Mouse (Mus musculus) spleen, adult 2 months (tissue): ENCODE measurements around the gene Ddx5. TPM values are rescaled to one million over a fixed set of nuclear protein-coding genes. Genes with fewer than 3 reads are reported as not detected.
"Not testable (repeated sequence)": the region's sequence is repeated elsewhere in the genome, so short reads cannot be mapped to it uniquely, and the experiment has no call there.

Experiments used
- DNase-seq, 2 experiments: peaks; one replicate each; pipeline versions ENCODE4 v3.0.0 to v3.0.0-alpha.2; 2012 to 2021; ENCODE audit warnings: low spot score in 2 of 2, low read depth in 1 of 2
- H3K27ac ChIP-seq: fragments of 200-500 bp; 2 replicates; pipeline ENCODE4 v1.5.1; 2012; ENCODE audit warnings: low read length, inconsistent platforms; ENCODE audit not compliant: insufficient read depth
- H3K27me3 ChIP-seq: fragments of 200-500 bp; 2 replicates; pipeline ENCODE4 v1.6.1; 2012; ENCODE audit warnings: mild to moderate bottlenecking, moderate library complexity, low read length, inconsistent platforms; ENCODE audit not compliant: control insufficient read depth, insufficient read depth
- H3K36me3 ChIP-seq: fragments of 200-500 bp; 2 replicates; pipeline ENCODE4 v1.6.1; 2012; ENCODE audit warnings: mild to moderate bottlenecking, low read length, inconsistent platforms; ENCODE audit not compliant: control insufficient read depth, insufficient read depth
- H3K4me1 ChIP-seq: fragments of 200-500 bp; 2 replicates; pipeline ENCODE4 v1.6.1; 2011; ENCODE audit warnings: inconsistent platforms; ENCODE audit not compliant: control insufficient read depth, insufficient read depth, insufficient read length
- H3K4me3 ChIP-seq: fragments of 200-500 bp; 2 replicates; pipeline ENCODE4 v1.5.1; 2011; ENCODE audit warnings: mild to moderate bottlenecking, inconsistent platforms; ENCODE audit not compliant: insufficient read depth, insufficient read length; ENCODE audit errors: extremely low read depth
- CTCF ChIP-seq: fragments of 200-500 bp; IDR thresholded peaks from 2 replicates; pipeline ENCODE4 v1.5.1; 2011; ENCODE audit warnings: mild to moderate bottlenecking, inconsistent platforms; ENCODE audit not compliant: insufficient read depth, insufficient read length, insufficient replicate concordance; ENCODE audit errors: extremely low read depth
- POLR2A ChIP-seq: fragments of 200-500 bp; IDR thresholded peaks from 2 replicates; pipeline ENCODE4 v1.6.1; 2011; ENCODE audit warnings: low read depth, low read length, inconsistent platforms
- WGBS: fragments of 180-500 bp; shearing (Covaris S2); methylation state at CpG from one replicate; pipeline ENCODE4 v1.1.7; 2018; 5-methylcytosine and 5-hydroxymethylcytosine counted together
- polyA plus RNA-seq: library from polyadenylated mRNA; depleted of rRNA; stranded (reverse); fragments of >200 nt; gene quantifications from 2 replicates; pipeline ENCODE4 v1.2.3, GENCODE M21; 2012; rRNA removed

The Ddx5 gene
- polyA plus RNA-seq, 1 experiment, result 672 TPM

GRCm38 (mm10) chr11:106741232-106741631 lies 47.8 kb downstream of the Ddx5 start:
- WGBS, result 76% methylated on average over 6 of the region's 6 CpGs
- no peaks in the 10 kb centered on the region for H3K27me3 ChIP-seq
- no peak for TF ChIP-seq POLR2A
- TF ChIP-seq CTCF, result no peak
- H3K4me1 ChIP-seq, result peaks cover 4% of the 10 kb centered on the region; the same call in 1 of the 2 replicates
- H3K36me3 ChIP-seq, result peaks cover 8% of the 10 kb centered on the region
- H3K4me3 ChIP-seq, result no peak overlapping the region
- DNase-seq, result no peak
- H3K27ac ChIP-seq, result no peak overlapping the region

DNA sequence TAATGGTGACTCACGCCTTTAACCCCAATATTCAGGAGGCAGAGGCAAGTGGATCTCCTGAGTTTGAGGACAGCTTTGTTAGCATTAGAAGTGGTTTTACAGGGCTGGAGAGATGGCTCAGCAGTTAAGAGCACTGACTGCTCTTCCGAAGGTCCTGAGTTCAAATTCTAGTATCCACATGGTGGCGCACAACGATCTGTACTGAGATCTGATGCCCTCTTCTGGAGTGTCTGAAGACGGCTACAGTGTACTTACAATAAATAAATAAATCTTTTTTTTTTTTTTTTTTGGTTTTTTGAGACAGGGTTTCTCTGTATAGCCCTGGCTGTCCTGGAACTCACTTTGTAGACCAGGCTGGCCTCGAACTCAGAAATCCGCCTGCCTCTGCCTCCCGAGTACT lies 48.3 kb downstream of the Ddx5 start:
- DNase-seq, H3K36me3 ChIP-seq, H3K27me3 ChIP-seq, H3K27ac ChIP-seq, H3K4me3 ChIP-seq, H3K4me1 ChIP-seq: not testable (repeated sequence)
- WGBS, result 86% methylated on average over 5 of the region's 8 CpGs

- 97% methylated on average over 2 of the region's 2 CpGs for WGBS
- Histone ChIP-seq H3K36me3 (peaks cover 7% of the 10 kb centered on the region), H3K27me3 (no peaks in the 10 kb centered on the region), H3K4me1 (peaks cover 2% of the 10 kb centered on the region; the same call in 1 of the 2 replicates), H3K4me3 (no peak overlapping the region), H3K27ac (no peak overlapping the region)
- no peak for TF ChIP-seq POLR2A
- no peak for TF ChIP-seq CTCF
- no peak for DNase-seq
Measured at GRCm38 (mm10) chr11:106739116-106739515, 49.9 kb downstream of the Ddx5 start.

DNA sequence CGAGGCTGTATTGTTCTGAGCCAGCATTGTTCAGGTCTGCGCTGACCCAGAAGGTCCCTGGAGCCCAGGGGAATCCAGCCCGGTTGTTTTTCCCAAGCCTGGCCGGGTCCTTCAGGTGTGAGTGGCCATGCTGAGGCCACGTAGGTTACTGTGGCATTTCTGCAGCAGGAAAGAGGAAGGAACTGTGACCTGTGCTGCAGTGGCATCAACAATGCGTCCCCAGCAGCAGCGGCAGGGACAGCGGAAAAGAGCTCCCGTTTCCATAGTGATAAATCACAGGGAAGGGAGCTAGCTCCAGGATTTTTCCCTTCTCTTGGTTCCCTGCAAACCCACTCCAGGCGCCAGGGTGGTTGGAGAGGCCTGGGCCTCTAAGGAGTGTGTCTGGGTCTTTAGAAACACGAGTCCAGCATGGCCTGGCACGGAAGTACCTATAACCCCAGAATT lies 51.8 kb downstream of the Ddx5 start:
- no peak overlapping the region for H3K4me3 ChIP-seq
- 64% methylated on average over 12 of the region's 12 CpGs for WGBS
- TF ChIP-seq POLR2A, result no peak
- TF ChIP-seq CTCF, result no peak
- peak overlapping the region; percentile 40 for H3K27ac ChIP-seq
- DNase-seq, result no peak
- peaks cover 2% of the 10 kb centered on the region; the same call in 1 of the 2 replicates for H3K4me1 ChIP-seq
- peaks cover 8% of the 10 kb centered on the region for H3K36me3 ChIP-seq
- no peaks in the 10 kb centered on the region for H3K27me3 ChIP-seq

- DNase-seq, result no peak
- Histone ChIP-seq H3K4me3 (no peak overlapping the region), H3K27ac (peak overlapping the region; percentile 40), H3K4me1 (peaks cover 2% of the 10 kb centered on the region; the same call in 1 of the 2 replicates), H3K36me3 (peaks cover 8% of the 10 kb centered on the region), H3K27me3 (no peaks in the 10 kb centered on the region)
- no peak for TF ChIP-seq POLR2A
- no peak for TF ChIP-seq CTCF
- WGBS, result 79% methylated on average over 3 of the region's 3 CpGs
Measured at GRCm38 (mm10) chr11:106736614-106737013, 52.4 kb downstream of the Ddx5 start.

DNA sequence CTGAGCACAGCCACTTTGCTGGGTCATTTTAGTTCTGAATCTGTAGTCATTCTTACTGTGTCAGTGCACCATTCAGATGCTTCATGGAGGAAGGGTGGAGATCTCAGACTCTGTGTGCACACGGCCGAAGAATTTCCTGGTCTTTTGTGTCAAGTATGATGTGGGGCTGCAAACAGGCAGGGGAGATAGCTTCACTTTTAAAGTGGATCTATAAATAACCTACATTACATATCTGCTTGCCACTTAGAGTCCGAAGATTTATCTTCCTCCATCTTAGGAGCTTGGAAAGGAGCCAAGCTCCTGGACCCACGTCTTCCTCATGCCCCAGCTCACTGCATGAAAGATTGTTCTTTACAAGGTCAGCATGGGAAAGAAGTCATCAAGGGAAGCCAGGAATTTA lies 58.3 kb downstream of the Ddx5 start:
- Histone ChIP-seq H3K4me3 (no peak overlapping the region), H3K36me3 (peaks cover 17% of the 10 kb centered on the region), H3K27me3 (no peaks in the 10 kb centered on the region), H3K4me1 (no peaks in the 10 kb centered on the region), H3K27ac (no peak overlapping the region)
- WGBS, result 79% methylated on average over 4 of the region's 4 CpGs
- no peak for DNase-seq
- TF ChIP-seq CTCF, result no peak
- no peak for TF ChIP-seq POLR2A

Other genes with a start within 250 kb of the Ddx5 start
- gene Tex2, start 175.8 kb downstream of the Ddx5 start, polyA plus RNA-seq, result 5.8 and 6.6 TPM in 2 replicates
- 40.3 and 43.5 TPM in 2 replicates for gene Pecam1, start 38.6 kb downstream of the Ddx5 start, polyA plus RNA-seq
- 3.3 and 4.2 TPM in 2 replicates for gene Milr1, start 38.0 kb downstream of the Ddx5 start, polyA plus RNA-seq
- 7.2 and 9.0 TPM in 2 replicates for gene Polg2, start 9.6 kb downstream of the Ddx5 start, polyA plus RNA-seq
- 2.0 and 2.1 TPM in 2 replicates for gene Cep95, start 67 bp upstream of the Ddx5 start, polyA plus RNA-seq
- 4.9 TPM in 2 replicates for gene Smurf2, start 131.5 kb upstream of the Ddx5 start, polyA plus RNA-seq
- gene Kpna2, start 210.4 kb upstream of the Ddx5 start, polyA plus RNA-seq, result 16.0 and 16.1 TPM in 2 replicates
- 0.91 and 1.8 TPM in 2 replicates for gene 1810010H24Rik, start 236.5 kb upstream of the Ddx5 start, polyA plus RNA-seq